In genomic region chr9:102006539-102006938, GRCm38 (mm10) we compare ENCODE assay signal across 7 mouse cellular contexts.
DNase-seq lines count a peak whose midpoint lies in the region; ATAC-seq and TF ChIP-seq lines count a peak whose summit lies in the region.

No protein-coding gene starts in this region.

- TF ChIP-seq POLR2A in thymus, adult 2 months (IDR thresholded peaks at IDR 0.05; ENCODE audit: control insufficient read depth, extremely low read depth, insufficient read depth, low read length, poor library complexity): no peak

- intact Hi-C loops in gastrocnemius, adult 2 months (cut with DNase I): loop anchor here (1.0 to 10.0 kb wide), 4 partner anchors 80 to 694 kb away; partner anchors contain the start of gene Ephb1

- no peaks in the 10 kb centered on the region for H3K9me3 ChIP-seq in liver, embryonic 12.5 days (replicated peaks)

- peak; percentile 22 to 23 for DNase-seq in layer of hippocampus, adult 8-10 months (ENCODE audit: low spot score in 2 of 2)
- no peak for DNase-seq in layer of hippocampus, adult 18-20 months (ENCODE audit: low spot score in 2 of 2)
- no peak for DNase-seq in Patski (ENCODE audit: low read depth, low spot score)
- peak; percentile 53 for DNase-seq in adrenal gland, postnatal 10 days
- peak; percentile 75 for DNase-seq in gastrocnemius, adult 2 months
- DNase-seq in thymus, adult 2 months: no peak

- TF ChIP-seq CTCF in Patski (IDR thresholded peaks at IDR 0.05): peak; percentile 32
- peak; percentile 81 for TF ChIP-seq CTCF in gastrocnemius, adult 2 months (IDR thresholded peaks at IDR 0.05)
- TF ChIP-seq CTCF in thymus, adult 2 months (IDR thresholded peaks at IDR 0.05; ENCODE audit: borderline replicate concordance, control insufficient read depth, extremely low read depth, insufficient read depth, low read length, poor library complexity): no peak

- ATAC-seq in Patski: no peak
- peak; percentile 70 for ATAC-seq in liver, embryonic 12.5 days

- H3K36me3 ChIP-seq in liver, embryonic 12.5 days: no peaks in the 10 kb centered on the region
- H3K36me3 ChIP-seq in thymus, adult 2 months (ENCODE audit: control insufficient read depth, insufficient read depth, low read length): no peaks in the 10 kb centered on the region

- no peaks in the 10 kb centered on the region for H3K4me1 ChIP-seq in liver, embryonic 12.5 days
- H3K4me1 ChIP-seq in thymus, adult 2 months (replicated peaks; ENCODE audit: control insufficient read depth, insufficient read depth, low read length): no peaks in the 10 kb centered on the region

- CTCF ChIA-PET in Patski (lab: Charles Lee): interaction anchor here (1.1 kb wide), 1 partner anchor 348 kb away, joined by 3 read pairs; the partner anchor contains the start of gene Ephb1

- H3K27me3 ChIP-seq in Patski: no peaks in the 10 kb centered on the region
- no peaks in the 10 kb centered on the region for H3K27me3 ChIP-seq in liver, embryonic 12.5 days (replicated peaks)
- no peaks in the 10 kb centered on the region for H3K27me3 ChIP-seq in thymus, adult 2 months (ENCODE audit: control insufficient read depth, insufficient read depth, low read length)

- no peak overlapping the region for H3K9ac ChIP-seq in liver, embryonic 12.5 days

- 78% methylated on average over 2 of the region's 2 CpGs for WGBS in liver, embryonic 12.5 days (ENCODE audit: insufficient replicate concordance)
- 36% methylated on average over 2 of the region's 2 CpGs for WGBS in thymus, adult 2 months

- POLR2A ChIA-PET in Patski (lab: Charles Lee): interaction anchor here (1.1 kb wide), 1 partner anchor 10 kb away, joined by 3 read pairs; no protein-coding TSS in a partner anchor

- no peak overlapping the region for H3K4me2 ChIP-seq in liver, embryonic 12.5 days

- in situ Hi-C loops in Patski (cut with MboI; ENCODE audit: low pct_unique_long_range_greater_than_20kb): loop anchor here (10.0 to 25.0 kb wide), 2 partner anchors 694 to 822 kb away; no protein-coding TSS in a partner anchor

- H3K4me3 ChIP-seq in gastrocnemius, adult 2 months: no peak overlapping the region
- no peak overlapping the region for H3K4me3 ChIP-seq in liver, embryonic 12.5 days
- no peak overlapping the region for H3K4me3 ChIP-seq in thymus, adult 2 months (ENCODE audit: control insufficient read depth, insufficient read depth, low read length)

- H3K27ac ChIP-seq in gastrocnemius, adult 2 months: no peak overlapping the region
- H3K27ac ChIP-seq in liver, embryonic 12.5 days: no peak overlapping the region
- no peak overlapping the region for H3K27ac ChIP-seq in thymus, adult 2 months (ENCODE audit: control insufficient read depth, insufficient read depth, low read length)

Comparison
In these comparisons a context has a peak if more than half of its experiments do, and no peak if none do; other contexts are left out.
1. DNase-seq: peak in layer of hippocampus, adult 8-10 months (2 of 2), adrenal gland, postnatal 10 days (single experiment) and gastrocnemius, adult 2 months (single experiment); none in layer of hippocampus, adult 18-20 months (0 of 2), Patski (single experiment) and thymus, adult 2 months (single experiment).